Mouse (Mus musculus) heart, adult 2 months (tissue): ENCODE measurements around the gene Ap1b1.

Experiments
- CTCF ChIP-seq: fragments of 200-600 bp; IDR thresholded peaks from 2 replicates; pipeline ENCODE4 v1.8.1; 2022; ENCODE audit warnings: antibody characterized with exemption, mild to moderate bottlenecking, moderate library complexity
- EP300 ChIP-seq: fragments of 200-500 bp; IDR thresholded peaks from 2 replicates; pipeline ENCODE4 v1.6.1; 2011; ENCODE audit warnings: low read depth, low read length, control low read depth; ENCODE audit not compliant: insufficient read depth
- POLR2A ChIP-seq: fragments of 200-500 bp; IDR thresholded peaks from 2 replicates; pipeline ENCODE4 v1.6.1; 2011; ENCODE audit warnings: mild to moderate bottlenecking, low read depth, low read length, control low read depth; ENCODE audit not compliant: insufficient read depth

- no peak for TF ChIP-seq EP300
- no peak for TF ChIP-seq CTCF
- no peak for TF ChIP-seq POLR2A
Observed at GRCm38 (mm10) chr11:4989187-4989586, 2.6 kb downstream of the Ap1b1 start.
